Mouse (Mus musculus) lung, adult 2 months (tissue): ENCODE measurements at regions not wholly inside any gene's neighbourhood (a gene's known extent, or its start where the extent isn't known, plus 50 kb on each side); places are given as distances from the start of the nearest gene placed in this dataset.

Experiments used
- DNase-seq: peaks from one replicate; pipeline ENCODE4 v3.0.0; 2022
- H3K4me1 ChIP-seq: fragments of 200-500 bp; 2 replicates; pipeline ENCODE4 v1.6.1; 2011; ENCODE audit warnings: low read length; ENCODE audit not compliant: control insufficient read depth, insufficient read depth
- H3K4me3 ChIP-seq: fragments of 200-500 bp; replicated peaks from 2 replicates; pipeline ENCODE3; 2011; ENCODE audit warnings: low read depth, mild to moderate bottlenecking, control low read depth, low read length; ENCODE audit errors: extremely low read depth
- CTCF ChIP-seq: fragments of 200-500 bp; IDR thresholded peaks from 2 replicates; pipeline ENCODE4 v1.5.1; 2011; ENCODE audit warnings: mild to moderate bottlenecking, low read length, control low read depth; ENCODE audit not compliant: insufficient read depth
- POLR2A ChIP-seq: fragments of 200-500 bp; IDR thresholded peaks from 2 replicates; pipeline ENCODE4 v1.6.1; 2011; ENCODE audit warnings: low read depth, mild to moderate bottlenecking, control low read depth, low read length, borderline replicate concordance; ENCODE audit errors: extremely low read depth
- WGBS: fragments of 180-500 bp; shearing (Covaris S2); methylation state at CpG from one replicate; pipeline ENCODE4 v1.1.7; 2018; 5-methylcytosine and 5-hydroxymethylcytosine counted together

GRCm38 (mm10) chr14:79929451-79929850, 54.4 kb upstream of the Olfm4 start:
- Histone ChIP-seq H3K4me1 (no peaks in the 10 kb centered on the region), H3K4me3 (no peak overlapping the region)
- TF ChIP-seq CTCF (no peak), POLR2A (no peak)
- no peak for DNase-seq
- WGBS = 53% methylated on average over 3 of the region's 3 CpGs

- no peak for DNase-seq
- TF ChIP-seq CTCF (no peak), POLR2A (no peak)
- Histone ChIP-seq H3K4me3 (no peak overlapping the region), H3K4me1 (no peaks in the 10 kb centered on the region)
- 73% methylated on average over 1 of the region's 1 CpGs for WGBS
Observed at GRCm38 (mm10) chr14:79927161-79927560, 56.7 kb upstream of the Olfm4 start.

- no peaks in the 10 kb centered on the region for H3K4me1 ChIP-seq
- WGBS = 60% methylated on average over 9 of the region's 9 CpGs
- H3K4me3 ChIP-seq = no peak overlapping the region
- no peak for DNase-seq
- TF ChIP-seq POLR2A = no peak
- no peak for TF ChIP-seq CTCF
Observed at GRCm38 (mm10) chr14:79916960-79917848, 66.7 kb upstream of the Olfm4 start.

- TF ChIP-seq POLR2A (no peak), CTCF (no peak)
- no peak overlapping the region for H3K4me3 ChIP-seq
- H3K4me1 ChIP-seq = no peaks in the 10 kb centered on the region
- 67% methylated on average over 4 of the region's 4 CpGs for WGBS
- no peak for DNase-seq
Observed at GRCm38 (mm10) chr14:79914966-79915365, 68.9 kb upstream of the Olfm4 start.

GRCm38 (mm10) chr14:79913315-79913714, 70.6 kb upstream of the Olfm4 start:
- no peak for DNase-seq
- TF ChIP-seq CTCF (no peak), POLR2A (no peak)
- Histone ChIP-seq H3K4me1 (no peaks in the 10 kb centered on the region), H3K4me3 (no peak overlapping the region)

- Histone ChIP-seq H3K4me3 (no peak overlapping the region), H3K4me1 (no peaks in the 10 kb centered on the region)
- TF ChIP-seq CTCF (peak; percentile 41; the same call in 1 of the 2 replicates), POLR2A (no peak)
- peak; percentile 11 for DNase-seq
- WGBS = 38% methylated on average over 4 of the region's 4 CpGs
Observed at GRCm38 (mm10) chr14:79912610-79913009, 71.3 kb upstream of the Olfm4 start.

GRCm38 (mm10) chr14:79907761-79908160, 76.1 kb upstream of the Olfm4 start:
- no peak for DNase-seq
- H3K4me1 ChIP-seq = no peaks in the 10 kb centered on the region
- no peak for TF ChIP-seq CTCF
- H3K4me3 ChIP-seq = no peak overlapping the region
- 45% methylated on average over 4 of the region's 4 CpGs for WGBS

GRCm38 (mm10) chr14:79905574-79905973, 78.3 kb upstream of the Olfm4 start:
- 78% methylated on average over 2 of the region's 2 CpGs for WGBS
- Histone ChIP-seq H3K4me3 (no peak overlapping the region), H3K4me1 (no peaks in the 10 kb centered on the region)
- TF ChIP-seq CTCF (no peak), POLR2A (no peak)
- DNase-seq = no peak

GRCm38 (mm10) chr14:79902355-79902754, 81.5 kb upstream of the Olfm4 start:
- 4% methylated on average over 1 of the region's 1 CpGs for WGBS
- TF ChIP-seq CTCF (no peak), POLR2A (no peak)
- no peaks in the 10 kb centered on the region for H3K4me1 ChIP-seq
- no peak overlapping the region for H3K4me3 ChIP-seq
- DNase-seq = no peak

- no peak overlapping the region for H3K4me3 ChIP-seq
- 5% methylated on average over 5 of the region's 5 CpGs for WGBS
Observed at GRCm38 (mm10) chr14:79898240-79898639, 85.6 kb upstream of the Olfm4 start.

More at GRCm38 (mm10) chr14:79898240-79898639, 85.6 kb upstream of the Olfm4 start:
- H3K4me1 ChIP-seq = no peaks in the 10 kb centered on the region
- peak; percentile 3 for DNase-seq
- TF ChIP-seq POLR2A = no peak
